Mouse (Mus musculus) liver, embryonic 15.5 days (tissue): ENCODE measurements around the gene Grin2c. TPM values are rescaled to one million over a fixed set of nuclear protein-coding genes. Genes with fewer than 3 reads are reported as not detected.

ENCODE experiments used
- ATAC-seq: fragments of 200-750 bp; cut with Nextera tagmentation; 2 replicates; pipeline ENCODE4 v1.8.0; 2017; ENCODE audit warnings: moderate number of reproducible peaks, mild to moderate bottlenecking, moderate library complexity; ENCODE audit not compliant: insufficient read depth
- H3K27ac ChIP-seq: fragments of 300-500 bp; sonication (generic); replicated peaks from 2 replicates; pipeline ENCODE4 v1.5.1; 2015; ENCODE audit warnings: mild to moderate bottlenecking, inconsistent platforms
- H3K27me3 ChIP-seq: fragments of 300-500 bp; sonication (generic); 2 replicates; pipeline ENCODE4 v1.6.1; 2015; ENCODE audit warnings: mild to moderate bottlenecking, inconsistent platforms
- H3K36me3 ChIP-seq: fragments of 300-500 bp; sonication (generic); replicated peaks from 2 replicates; pipeline ENCODE4 v1.6.1; 2015; ENCODE audit warnings: moderate library complexity, mild to moderate bottlenecking, inconsistent platforms
- H3K4me1 ChIP-seq: fragments of 300-500 bp; sonication (generic); replicated peaks from 2 replicates; pipeline ENCODE4 v1.6.1; 2015; ENCODE audit warnings: inconsistent platforms
- H3K4me2 ChIP-seq: fragments of 300-500 bp; sonication (generic); 2 replicates; pipeline ENCODE4 v1.6.1; 2015; ENCODE audit warnings: moderate library complexity, mild to moderate bottlenecking, inconsistent platforms
- H3K4me3 ChIP-seq: fragments of 300-500 bp; sonication (generic); replicated peaks from 2 replicates; pipeline ENCODE4 v1.5.1; 2015; ENCODE audit warnings: mild to moderate bottlenecking, inconsistent platforms
- H3K9ac ChIP-seq: fragments of 300-500 bp; sonication (generic); 2 replicates; pipeline ENCODE4 v1.6.1; 2015; ENCODE audit warnings: moderate library complexity, mild to moderate bottlenecking, inconsistent platforms
- H3K9me3 ChIP-seq: fragments of 300-500 bp; sonication (generic); replicated peaks from 2 replicates; pipeline ENCODE4 v1.6.1; 2016; ENCODE audit warnings: inconsistent platforms
- WGBS: fragments of 180-500 bp; shearing (Covaris S2); methylation state at CpG from one replicate; pipeline ENCODE4 v1.1.7; 2015; ENCODE audit warnings: mixed read lengths; ENCODE audit not compliant: insufficient replicate concordance; 5-methylcytosine and 5-hydroxymethylcytosine counted together
- polyA plus RNA-seq: library from polyadenylated mRNA; unstranded; fragments of >200 nt; fragmentation: Nextera tagmentation; extraction: Ambion mirVana; gene quantifications from 2 replicates; pipeline ENCODE4 v1.2.1, GENCODE M21; 2015

The Grin2c gene
- polyA plus RNA-seq, 1 experiment from 2014 or later, result 0.05 TPM

- Histone ChIP-seq H3K27me3 (peaks cover 100% of the 10 kb centered on the region), H3K9me3 (no peaks in the 10 kb centered on the region), H3K36me3 (peaks cover 5% of the 10 kb centered on the region; the same call in 1 of the 2 replicates), H3K9ac (no peak overlapping the region), H3K4me1 (peaks cover 11% of the 10 kb centered on the region), H3K27ac (no peak overlapping the region), H3K4me2 (no peak overlapping the region), H3K4me3 (no peak overlapping the region)
- ATAC-seq, result no peak
- 37% methylated on average over 7 of the region's 7 CpGs for WGBS
Measured at GRCm38 (mm10) chr11:115264136-115264861, 2.7 kb downstream of the Grin2c start.

GRCm38 (mm10) chr11:115262954-115263353 lies 4.1 kb downstream of the Grin2c start:
- no peak for ATAC-seq
- Histone ChIP-seq H3K36me3 (no peaks in the 10 kb centered on the region), H3K4me3 (no peak overlapping the region), H3K9me3 (no peaks in the 10 kb centered on the region), H3K4me1 (peaks cover 14% of the 10 kb centered on the region), H3K27ac (no peak overlapping the region), H3K27me3 (peaks cover 100% of the 10 kb centered on the region), H3K4me2 (no peak overlapping the region), H3K9ac (no peak overlapping the region)
- WGBS, result 69% methylated on average over 11 of the region's 11 CpGs

- Histone ChIP-seq H3K27me3 (peaks cover 95% of the 10 kb centered on the region), H3K4me2 (no peak overlapping the region), H3K4me3 (no peak overlapping the region), H3K9me3 (no peaks in the 10 kb centered on the region), H3K4me1 (0 out of 2 replicates have a peak, but pooled peaks cover 6% of the 10 kb centered on the region), H3K9ac (no peak overlapping the region), H3K27ac (no peak overlapping the region), H3K36me3 (no peaks in the 10 kb centered on the region)
- WGBS, result 55% methylated on average over 4 of the region's 4 CpGs
- no peak for ATAC-seq
Measured at GRCm38 (mm10) chr11:115259134-115259533, 7.9 kb downstream of the Grin2c start.

- ATAC-seq, result no peak
Measured at GRCm38 (mm10) chr11:115257775-115258510, 9.1 kb downstream of the Grin2c start.

GRCm38 (mm10) chr11:115251258-115251657 lies 15.8 kb downstream of the Grin2c start:
- 43% methylated on average over 3 of the region's 3 CpGs for WGBS
- H3K27ac ChIP-seq, result no peak overlapping the region
- H3K9ac ChIP-seq, result no peak overlapping the region
- no peak overlapping the region for H3K4me3 ChIP-seq
- H3K4me2 ChIP-seq, result no peak overlapping the region
- peaks cover 9% of the 10 kb centered on the region for H3K4me1 ChIP-seq
- H3K36me3 ChIP-seq, result no peaks in the 10 kb centered on the region
- H3K27me3 ChIP-seq, result peaks cover 92% of the 10 kb centered on the region
- ATAC-seq, result no peak
- H3K9me3 ChIP-seq, result no peaks in the 10 kb centered on the region

More at GRCm38 (mm10) chr11:115257775-115258510, 9.1 kb downstream of the Grin2c start:
- 16% methylated on average over 59 of the region's 59 CpGs for WGBS
- Histone ChIP-seq H3K27ac (no peak overlapping the region), H3K4me1 (0 out of 2 replicates have a peak, but pooled peaks cover 6% of the 10 kb centered on the region), H3K4me3 (no peak overlapping the region), H3K4me2 (no peak overlapping the region; the same call in 1 of the 2 replicates), H3K9ac (no peak overlapping the region), H3K36me3 (no peaks in the 10 kb centered on the region), H3K9me3 (no peaks in the 10 kb centered on the region), H3K27me3 (peaks cover 95% of the 10 kb centered on the region)

- Histone ChIP-seq H3K9me3 (no peaks in the 10 kb centered on the region), H3K27ac (no peak overlapping the region), H3K4me3 (peak overlapping the region; percentile 32), H3K4me2 (peak overlapping the region; percentile 50), H3K36me3 (no peaks in the 10 kb centered on the region), H3K9ac (no peak overlapping the region), H3K27me3 (peaks cover 85% of the 10 kb centered on the region), H3K4me1 (peaks cover 9% of the 10 kb centered on the region)
- WGBS, result 5% methylated on average over 36 of the region's 36 CpGs
- ATAC-seq, result no peak
Measured at GRCm38 (mm10) chr11:115250405-115251090, 16.5 kb downstream of the Grin2c start.

- Histone ChIP-seq H3K27me3 (peaks cover 78% of the 10 kb centered on the region), H3K4me2 (peak overlapping the region; percentile 50), H3K36me3 (no peaks in the 10 kb centered on the region), H3K9me3 (no peaks in the 10 kb centered on the region), H3K4me3 (peak overlapping the region; percentile 32), H3K4me1 (peaks cover 15% of the 10 kb centered on the region), H3K27ac (no peak overlapping the region), H3K9ac (no peak overlapping the region)
- no peak for ATAC-seq
- WGBS, result 4% methylated on average over 63 of the region's 63 CpGs
Measured at GRCm38 (mm10) chr11:115249721-115250404, 17.2 kb downstream of the Grin2c start.

GRCm38 (mm10) chr11:115247945-115248344 lies 19.1 kb downstream of the Grin2c start:
- no peak overlapping the region for H3K9ac ChIP-seq
- H3K27ac ChIP-seq, result no peak overlapping the region
- H3K4me1 ChIP-seq, result peaks cover 24% of the 10 kb centered on the region
- H3K9me3 ChIP-seq, result no peaks in the 10 kb centered on the region
- peaks cover 64% of the 10 kb centered on the region for H3K27me3 ChIP-seq
- WGBS, result 37% methylated on average over 6 of the region's 6 CpGs
- no peaks in the 10 kb centered on the region for H3K36me3 ChIP-seq
- no peak overlapping the region for H3K4me3 ChIP-seq
- H3K4me2 ChIP-seq, result no peak overlapping the region
- ATAC-seq, result no peak

DNA sequence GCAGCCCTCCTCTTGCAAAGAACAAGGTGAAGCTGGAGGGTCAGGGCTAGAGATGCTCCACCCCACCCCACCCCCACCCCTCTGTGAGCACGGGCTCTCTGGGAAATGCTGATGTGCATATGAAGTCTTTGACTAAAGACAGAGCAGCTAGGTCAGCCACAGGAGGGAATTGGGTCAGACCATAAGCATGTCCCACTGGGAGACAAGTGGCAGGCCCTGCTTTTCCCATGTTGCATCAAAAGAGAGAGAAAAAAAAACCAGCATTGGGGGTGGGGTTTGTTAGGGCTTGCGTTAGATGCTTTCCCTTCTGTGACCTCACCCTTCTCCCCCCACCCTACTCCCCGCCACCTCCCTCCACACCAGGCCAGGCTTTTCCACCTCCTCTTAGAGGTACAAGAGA lies 19.8 kb downstream of the Grin2c start:
- peaks cover 24% of the 10 kb centered on the region for H3K4me1 ChIP-seq
- ATAC-seq, result no peak
- 21% methylated on average over 3 of the region's 3 CpGs for WGBS

GRCm38 (mm10) chr11:115246386-115246785 lies 20.7 kb downstream of the Grin2c start:
- no peak overlapping the region for H3K27ac ChIP-seq
- H3K4me3 ChIP-seq, result no peak overlapping the region
- H3K27me3 ChIP-seq, result peaks cover 50% of the 10 kb centered on the region
- ATAC-seq, result no peak
- H3K9ac ChIP-seq, result no peak overlapping the region
- WGBS, result 67% methylated on average over 8 of the region's 8 CpGs
- H3K36me3 ChIP-seq, result no peaks in the 10 kb centered on the region
- H3K4me1 ChIP-seq, result peaks cover 24% of the 10 kb centered on the region
- no peak overlapping the region for H3K4me2 ChIP-seq
- no peaks in the 10 kb centered on the region for H3K9me3 ChIP-seq

More for the DNA sequence above, 19.8 kb downstream of the Grin2c start:
- H3K27me3 ChIP-seq, result peaks cover 57% of the 10 kb centered on the region
- H3K27ac ChIP-seq, result no peak overlapping the region
- H3K9ac ChIP-seq, result no peak overlapping the region
- no peaks in the 10 kb centered on the region for H3K36me3 ChIP-seq
- no peak overlapping the region for H3K4me2 ChIP-seq
- no peak overlapping the region for H3K4me3 ChIP-seq
- H3K9me3 ChIP-seq, result no peaks in the 10 kb centered on the region
